Mouse (Mus musculus) liver, embryonic 14.5 days (tissue): ENCODE measurements around the gene Klhdc8a.

Source experiments
- CTCF ChIP-seq: IDR thresholded peaks from 2 replicates; pipeline ENCODE4 v1.5.1; 2016; ENCODE audit warnings: antibody characterized with exemption, low read depth, control low read depth
- EP300 ChIP-seq: IDR thresholded peaks from 2 replicates; pipeline ENCODE4 v1.6.1; 2016; ENCODE audit warnings: antibody characterized with exemption, low read depth

- TF ChIP-seq CTCF (no peak), EP300 (no peak)
Measured at GRCm38 (mm10) chr1:132301242-132301641, 2.8 kb downstream of the Klhdc8a start.
